Mouse (Mus musculus) c-Kit-positive CD71-positive TER-119-positive erythroid progenitor cells, embryonic 14.5 days (primary cell): ENCODE results near the gene Rimbp2.

Experiments used
- DNase-seq: peaks from one replicate; pipeline ENCODE4 v3.0.0-alpha.2; 2013; ENCODE audit warnings: low spot score

Rimbp2 gene

DNA sequence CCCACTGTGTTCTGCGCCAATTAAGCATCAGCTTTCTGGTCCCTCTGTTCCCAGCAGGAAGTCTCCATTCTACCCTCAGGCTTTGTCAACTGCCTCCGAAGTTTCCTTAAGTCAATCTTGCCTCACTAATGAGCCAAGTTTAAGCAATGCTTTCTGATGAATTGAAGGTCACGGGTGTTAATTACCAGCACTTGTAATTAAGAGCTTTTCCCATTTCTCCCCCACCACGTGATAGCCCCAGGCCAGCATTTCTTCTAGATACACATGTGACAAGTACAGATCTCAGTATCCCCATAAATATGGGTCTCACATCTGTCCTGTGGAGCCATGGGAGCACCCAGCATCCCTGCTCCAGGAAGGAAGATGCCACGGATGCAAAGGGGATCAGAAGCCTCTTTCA lies 20.5 kb downstream of the Rimbp2 start:
- no peak for DNase-seq

DNA sequence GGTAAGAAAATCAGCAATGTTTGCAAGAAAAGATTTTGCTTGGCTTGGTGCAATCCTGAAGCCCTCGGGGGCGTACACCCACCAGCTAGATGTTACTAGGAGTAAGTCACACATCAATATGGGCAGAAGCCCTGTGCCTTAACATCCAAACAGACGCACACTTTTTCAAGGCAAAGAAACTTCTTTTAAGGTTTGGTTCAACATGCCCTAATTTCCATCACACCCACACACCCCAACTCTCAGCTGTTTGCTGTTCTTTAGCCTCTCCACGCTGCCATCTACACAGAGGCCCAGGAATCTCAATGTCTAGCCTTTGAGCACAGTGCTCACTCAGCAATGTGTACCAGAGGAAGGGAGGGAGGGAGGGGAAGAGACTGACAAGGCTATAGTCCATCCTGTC lies 28.2 kb downstream of the Rimbp2 start:
- no peak for DNase-seq

DNA sequence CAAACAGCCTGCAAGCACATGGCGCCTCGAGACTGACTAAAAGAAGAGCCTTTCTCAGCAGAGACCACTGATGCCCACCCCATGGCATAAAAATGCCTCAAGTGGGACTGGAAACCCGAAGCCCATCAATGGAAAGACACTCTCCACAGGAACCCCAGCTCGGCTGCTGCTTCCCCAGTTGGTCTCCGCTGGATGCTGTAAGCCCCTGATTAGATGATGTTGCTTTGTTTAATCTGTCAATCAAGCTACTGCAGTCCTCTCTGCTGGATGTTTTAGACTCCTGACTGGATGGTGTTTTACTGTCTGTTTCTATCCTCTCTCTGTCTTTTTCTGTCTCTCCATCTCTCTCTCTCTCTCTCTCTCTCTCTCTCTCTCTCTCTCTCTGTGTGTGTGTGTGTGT lies 33.2 kb downstream of the Rimbp2 start:
- no peak for DNase-seq

DNA sequence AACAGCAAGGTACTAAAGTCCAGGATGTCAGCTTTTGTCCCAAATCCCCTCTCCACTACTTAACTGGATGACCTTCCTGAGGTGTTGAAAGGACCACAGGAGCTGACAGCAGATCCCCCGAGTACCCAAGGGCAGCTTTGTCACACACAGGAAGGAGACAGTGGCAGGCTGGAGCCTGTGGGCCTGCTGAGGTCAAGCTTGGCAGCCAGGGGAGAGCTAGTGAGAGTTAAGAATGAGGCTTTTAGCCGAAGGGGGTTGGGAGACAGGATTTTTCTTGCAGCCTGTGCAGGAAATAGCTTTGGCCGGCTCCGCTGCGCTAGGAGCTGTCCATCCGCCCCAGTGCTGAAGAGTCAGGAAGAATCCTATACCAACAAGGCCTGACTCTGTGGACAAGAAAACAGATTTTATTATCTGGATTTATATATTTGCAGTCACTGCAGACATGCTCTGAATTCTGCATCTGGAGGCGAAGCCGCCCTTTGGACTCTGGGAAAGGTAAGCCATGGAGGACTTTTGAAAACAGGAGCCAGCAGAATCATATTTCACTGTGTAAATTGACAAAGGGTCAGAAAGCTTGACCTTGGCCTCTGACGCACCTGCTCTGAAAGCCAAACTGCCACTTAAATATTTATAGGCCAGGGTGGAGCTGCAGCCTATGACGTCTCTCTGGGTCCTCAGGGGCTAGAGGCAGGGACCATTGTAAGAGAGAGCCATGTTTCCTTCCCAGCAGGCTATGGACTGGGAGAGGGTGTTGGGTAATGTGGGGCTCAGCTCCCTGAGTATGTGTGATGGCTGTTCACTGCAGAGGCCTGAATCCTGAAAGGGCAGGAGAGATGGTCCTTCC lies 35.9 kb downstream of the Rimbp2 start:
- DNase-seq: peak; percentile 2

DNA sequence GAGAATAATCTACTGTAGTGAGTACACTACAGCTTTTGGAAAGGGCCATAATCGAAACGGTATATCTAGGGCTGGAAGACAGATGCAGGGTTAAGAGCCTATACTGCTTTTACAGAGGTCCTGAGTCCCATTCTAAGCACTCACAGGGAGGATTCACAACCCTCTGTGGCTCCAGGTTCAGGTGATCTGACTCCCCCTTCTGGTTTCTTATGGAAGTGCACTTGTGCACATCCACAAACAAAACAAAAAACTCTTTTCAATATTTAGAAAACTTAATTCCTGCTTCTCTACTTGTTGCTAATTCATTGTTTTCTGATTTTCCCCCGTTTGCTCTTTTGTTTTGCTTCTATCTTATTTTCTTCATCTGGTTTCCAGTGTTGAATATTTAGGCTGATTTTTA lies 39.5 kb downstream of the Rimbp2 start:
- DNase-seq: no peak

DNA sequence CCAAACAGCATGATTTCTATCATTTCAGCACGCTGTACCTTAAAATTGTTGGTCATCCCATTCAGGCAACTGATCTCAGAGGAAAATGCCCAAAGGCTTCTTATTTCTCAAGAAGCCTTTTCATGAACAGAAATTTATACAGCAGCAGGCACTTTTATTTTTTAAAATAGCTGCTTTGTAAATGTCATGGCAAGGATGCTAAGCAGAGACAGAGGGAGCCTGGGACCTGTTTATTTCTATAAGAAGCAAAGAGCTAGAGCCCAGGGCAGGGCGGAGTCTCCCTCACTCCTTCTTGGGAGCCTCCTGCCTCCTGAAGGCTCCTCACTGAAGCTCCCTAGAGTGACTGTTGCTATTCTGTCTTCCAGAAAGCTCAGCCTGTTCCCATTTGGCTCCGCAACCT lies 40.9 kb downstream of the Rimbp2 start:
- no peak for DNase-seq

DNA sequence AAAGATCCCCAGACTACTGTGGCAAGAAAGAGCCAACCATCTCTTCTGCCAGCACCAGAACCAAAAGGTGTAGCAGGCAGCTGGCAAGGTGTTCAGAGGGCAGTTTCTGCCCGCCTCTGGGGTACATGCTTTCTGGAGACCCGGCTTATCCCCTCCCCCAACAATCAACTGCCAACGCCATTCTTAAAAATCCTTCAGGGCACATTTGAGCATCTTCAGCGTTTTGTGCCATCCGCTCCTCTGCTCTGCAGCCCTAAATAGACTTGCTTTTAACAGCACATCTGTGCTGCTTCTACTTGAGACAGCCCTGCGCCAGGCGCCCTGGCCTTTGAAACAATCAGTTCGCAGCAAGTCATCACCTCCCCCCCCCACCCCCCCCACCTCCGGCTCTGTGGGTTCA lies 41.7 kb downstream of the Rimbp2 start:
- DNase-seq: no peak

DNA sequence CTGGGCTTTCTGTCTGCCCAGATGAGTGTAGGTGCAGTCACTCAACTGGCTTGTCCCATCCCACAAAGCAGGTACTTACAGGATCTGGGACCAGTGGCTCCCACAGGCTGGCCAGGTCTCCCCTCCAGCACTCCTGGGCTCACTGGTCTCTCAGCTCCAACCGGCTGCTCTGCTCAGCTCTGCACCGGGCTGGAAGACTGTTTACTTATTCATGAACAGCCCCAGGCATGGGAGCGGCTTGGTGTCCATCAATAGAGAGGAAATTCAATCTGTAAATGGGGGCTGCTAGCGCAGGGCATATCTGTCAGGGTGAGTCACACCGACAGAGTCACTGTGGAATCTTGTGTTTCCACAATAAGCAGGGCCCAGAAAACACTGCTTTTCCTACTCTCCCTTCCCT lies 49.2 kb downstream of the Rimbp2 start:
- no peak for DNase-seq

DNA sequence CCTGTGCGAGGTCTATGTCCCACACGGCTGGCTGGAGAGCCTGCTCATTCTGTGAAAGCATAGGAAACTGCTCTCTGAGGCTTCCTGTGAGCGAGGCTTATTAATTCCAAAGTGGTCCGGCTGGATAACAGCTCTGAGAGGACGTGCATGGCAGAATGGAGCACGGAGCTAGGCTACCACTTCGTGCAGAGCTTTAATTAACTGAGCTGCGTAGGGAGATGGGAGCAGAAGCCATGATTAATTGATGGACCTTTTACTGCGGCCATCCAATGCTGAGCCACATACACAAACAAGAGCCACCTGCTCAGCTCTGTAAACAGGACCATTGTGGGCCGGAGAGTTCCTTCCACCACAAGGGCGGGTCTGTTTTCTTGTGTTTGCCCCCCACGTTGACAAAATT lies 50.2 kb downstream of the Rimbp2 start:
- DNase-seq: no peak

DNA sequence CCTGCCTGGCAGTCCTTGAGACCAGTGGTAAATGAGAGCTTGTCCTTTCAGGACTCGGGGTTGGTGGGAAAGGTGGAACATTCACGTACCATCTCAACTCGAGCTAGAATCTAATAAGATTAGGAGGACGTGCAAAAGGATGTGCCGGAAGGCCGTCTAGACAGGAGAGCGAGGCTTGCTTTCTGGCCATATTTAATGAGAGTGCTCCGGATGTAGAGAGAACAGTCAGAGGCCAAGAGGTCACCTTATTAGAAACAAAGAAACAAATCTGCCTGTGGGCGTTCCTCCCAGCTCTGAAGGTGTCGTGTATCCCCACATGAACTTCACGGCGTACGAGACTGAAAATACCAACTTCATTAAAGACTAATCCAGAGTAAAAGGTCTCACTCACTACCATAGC lies 53.3 kb downstream of the Rimbp2 start:
- no peak for DNase-seq

DNA sequence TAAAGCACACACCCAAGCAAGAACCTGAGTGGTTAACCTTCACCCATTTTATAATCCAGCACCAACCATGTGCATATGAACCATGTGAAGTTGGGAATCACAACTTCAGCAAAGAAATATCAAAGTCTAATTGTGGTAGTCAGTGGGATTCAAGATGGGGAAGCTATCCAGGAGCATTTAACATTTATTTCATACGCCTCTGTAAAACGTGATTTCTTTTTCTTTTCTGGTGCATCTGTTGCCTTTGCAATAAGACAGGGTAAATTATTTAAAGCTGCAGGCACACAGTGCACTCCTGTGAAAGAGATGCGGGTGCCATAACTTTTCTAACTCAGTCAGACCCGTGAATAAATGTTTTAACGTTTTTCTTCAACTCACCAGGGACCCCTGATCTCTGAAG lies 58.4 kb downstream of the Rimbp2 start:
- no peak for DNase-seq

DNA sequence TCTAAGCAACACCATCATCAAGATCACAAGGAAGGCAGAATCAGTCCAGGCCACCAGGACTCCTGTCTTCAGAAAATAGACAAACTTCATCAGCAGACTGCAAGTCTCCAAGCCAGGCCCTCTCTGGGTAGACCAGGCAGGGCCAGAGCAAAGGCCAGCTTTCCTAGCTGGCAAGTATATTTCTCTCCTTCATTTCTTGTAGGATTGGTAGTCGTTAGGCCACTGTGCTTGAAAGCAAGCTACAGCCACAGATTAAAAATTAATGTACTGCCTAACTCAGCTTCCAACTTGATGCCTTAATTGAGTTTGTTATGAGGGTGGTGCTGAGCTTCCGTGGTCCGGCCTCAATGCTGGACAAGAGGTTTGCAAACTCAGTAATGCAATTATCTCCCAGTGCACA lies 65.7 kb downstream of the Rimbp2 start:
- DNase-seq: no peak

DNA sequence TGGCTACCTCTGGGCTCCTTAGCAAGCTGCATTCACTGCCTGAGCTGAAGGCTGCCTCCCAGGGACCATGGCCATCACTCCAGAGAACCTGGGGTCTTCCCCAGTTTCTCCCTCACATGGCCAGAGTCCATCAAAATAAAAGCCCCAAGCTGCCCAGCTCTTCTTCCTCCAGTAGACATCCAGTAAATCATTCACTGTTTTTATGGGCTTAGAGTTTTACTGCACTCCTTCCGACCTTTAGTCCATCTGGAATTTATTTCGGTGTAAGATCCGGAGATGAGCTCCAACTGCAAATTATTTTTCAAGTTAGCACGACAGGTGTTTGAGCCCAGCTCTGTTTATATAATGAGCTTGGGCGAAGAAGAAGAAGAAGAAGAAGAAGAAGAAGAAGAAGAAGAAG lies 69.0 kb downstream of the Rimbp2 start:
- no peak for DNase-seq

DNA sequence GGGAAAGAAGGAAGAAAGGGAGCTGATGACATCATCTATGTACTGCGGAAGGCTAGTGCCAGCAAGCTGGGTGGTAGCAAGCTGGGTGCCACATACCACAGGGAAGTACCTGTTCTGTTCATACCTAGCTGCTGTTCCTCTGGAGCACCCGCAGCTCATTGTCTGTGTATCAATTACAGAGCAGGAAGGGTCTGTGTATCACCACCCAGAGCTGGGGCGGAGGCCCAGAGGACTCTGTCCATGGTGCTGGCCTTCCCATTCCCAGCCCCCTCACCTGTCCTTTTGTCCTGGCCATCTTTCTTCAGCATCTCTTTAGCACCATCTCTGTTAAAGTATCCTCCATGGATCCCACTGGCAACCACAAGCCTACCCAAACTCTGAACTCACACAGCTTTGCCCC lies 74.2 kb downstream of the Rimbp2 start:
- DNase-seq: no peak

DNA sequence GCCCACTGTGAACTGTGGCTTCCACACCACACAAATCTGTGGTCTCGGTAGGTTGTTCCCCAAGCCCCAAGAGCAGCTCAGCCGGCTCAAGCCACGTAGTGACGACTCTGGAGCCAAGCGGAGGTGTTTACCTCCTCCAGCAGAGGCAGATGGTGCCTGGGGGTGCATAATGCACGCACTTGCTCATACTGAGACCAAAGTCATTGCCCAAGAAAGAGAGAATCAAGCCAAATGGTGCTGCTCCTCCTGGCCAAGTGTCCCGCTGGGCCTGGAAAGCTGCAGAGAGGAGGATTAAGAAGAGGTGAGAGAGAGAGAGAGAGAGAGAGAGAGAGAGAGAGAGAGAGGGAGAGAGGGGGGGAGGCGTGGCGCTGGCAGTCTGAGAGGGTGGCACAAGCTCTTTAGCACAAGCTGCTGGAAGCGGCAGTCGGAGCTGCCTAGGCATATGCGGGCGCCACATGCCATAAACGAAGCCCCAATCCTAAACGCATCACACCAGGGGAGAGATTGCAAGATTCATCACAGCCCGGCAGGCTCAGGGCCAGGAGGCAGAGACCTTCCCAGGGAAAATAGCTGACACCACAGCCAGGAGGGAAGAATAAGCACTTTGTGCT lies 75.8 kb downstream of the Rimbp2 start:
- DNase-seq: no peak

DNA sequence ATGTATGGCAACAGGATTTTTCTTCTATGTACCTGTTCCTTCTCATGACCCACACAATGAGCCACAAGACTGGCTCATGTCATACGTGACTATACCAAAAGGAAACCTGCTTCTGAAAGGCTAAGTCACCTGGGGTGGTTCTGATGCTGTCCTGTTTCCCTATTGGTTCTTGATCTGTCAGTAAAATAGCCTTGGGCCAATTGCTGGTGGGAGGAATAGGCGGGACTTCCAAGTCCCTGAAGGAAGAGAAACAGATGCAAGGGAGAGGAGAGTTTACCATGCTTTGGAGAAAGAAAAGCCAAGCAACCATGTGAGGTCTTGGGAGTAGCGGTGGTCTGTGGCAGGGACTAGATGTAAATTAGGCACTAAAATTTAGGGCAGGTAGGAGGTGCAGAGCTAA lies 81.6 kb downstream of the Rimbp2 start:
- DNase-seq: no peak

DNA sequence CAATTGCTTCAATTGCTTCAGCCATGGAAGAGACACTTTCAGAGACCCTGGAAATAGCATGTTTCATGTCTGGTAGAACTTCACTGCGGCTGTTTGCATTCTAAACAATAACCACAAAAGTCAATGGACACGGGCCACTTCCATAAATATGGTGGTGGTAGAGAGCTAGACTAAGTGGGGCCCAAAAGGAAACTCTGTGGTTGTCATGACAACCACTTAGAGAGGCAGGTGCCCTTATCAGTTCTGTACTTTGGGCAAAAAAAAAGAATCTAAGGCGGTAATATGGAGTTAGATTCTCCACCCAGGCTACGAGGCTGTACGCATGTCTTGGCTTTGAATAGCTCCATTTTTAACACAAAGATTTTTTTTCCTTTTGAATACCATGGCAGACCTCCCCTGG lies 86.5 kb downstream of the Rimbp2 start:
- DNase-seq: no peak

DNA sequence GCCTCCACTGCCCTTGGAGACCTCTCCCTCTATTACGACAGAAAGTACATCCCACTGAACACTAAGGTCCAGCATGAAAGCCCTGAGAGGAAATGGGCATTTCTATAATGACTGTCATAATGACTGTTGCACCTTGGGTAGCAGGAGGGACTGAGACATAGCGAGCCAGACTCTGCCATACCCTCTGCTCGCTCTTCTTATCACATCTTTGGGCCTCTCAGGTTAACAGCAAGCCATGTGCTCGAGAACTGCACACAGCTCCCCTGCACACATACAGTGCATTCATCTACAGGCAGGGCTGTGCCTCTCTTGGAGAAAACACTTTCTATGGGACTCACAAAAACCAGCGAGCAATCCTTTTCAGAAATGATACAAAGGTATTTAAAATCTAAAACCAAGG lies 87.0 kb downstream of the Rimbp2 start:
- no peak for DNase-seq

DNA sequence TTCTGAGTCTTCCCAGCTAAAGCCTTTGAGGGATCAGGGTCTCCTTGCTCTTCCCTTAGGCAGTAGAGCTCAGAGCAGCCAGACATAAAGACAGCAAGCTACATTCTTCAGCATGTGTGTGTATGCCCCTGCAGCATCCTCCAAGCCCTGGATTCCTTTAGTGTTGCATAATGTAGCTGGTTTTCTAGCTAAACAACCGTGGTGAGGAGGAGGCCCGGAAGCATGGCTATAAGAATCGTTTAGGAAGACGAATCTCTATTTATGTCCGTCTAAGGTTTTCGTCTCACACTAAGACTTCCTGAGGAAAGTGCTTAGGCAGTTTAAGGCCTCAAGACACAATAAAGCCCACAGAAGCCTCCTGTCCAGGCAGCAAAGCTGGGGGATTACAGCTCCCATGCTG lies 89.8 kb downstream of the Rimbp2 start:
- DNase-seq: no peak

DNA sequence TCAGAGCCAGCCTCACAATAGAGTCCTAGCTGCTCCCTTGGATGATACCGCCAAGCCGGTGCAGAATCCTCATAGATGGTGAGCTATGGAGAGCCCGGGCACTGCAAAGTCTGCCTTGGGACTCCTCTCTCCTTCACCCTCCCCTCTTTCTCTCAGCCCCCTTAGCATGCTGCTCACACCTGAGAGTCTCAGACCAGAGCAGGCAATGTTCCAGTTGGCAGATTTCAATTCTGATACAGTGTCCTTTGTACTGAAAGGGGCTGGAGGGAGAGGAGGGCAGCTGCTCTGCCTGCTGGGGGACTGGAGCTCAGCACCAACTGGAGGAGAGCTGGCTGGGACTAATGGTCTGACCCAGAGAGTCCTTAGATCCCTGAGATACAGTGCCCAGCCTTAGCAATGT lies 92.4 kb downstream of the Rimbp2 start:
- DNase-seq: no peak

DNA sequence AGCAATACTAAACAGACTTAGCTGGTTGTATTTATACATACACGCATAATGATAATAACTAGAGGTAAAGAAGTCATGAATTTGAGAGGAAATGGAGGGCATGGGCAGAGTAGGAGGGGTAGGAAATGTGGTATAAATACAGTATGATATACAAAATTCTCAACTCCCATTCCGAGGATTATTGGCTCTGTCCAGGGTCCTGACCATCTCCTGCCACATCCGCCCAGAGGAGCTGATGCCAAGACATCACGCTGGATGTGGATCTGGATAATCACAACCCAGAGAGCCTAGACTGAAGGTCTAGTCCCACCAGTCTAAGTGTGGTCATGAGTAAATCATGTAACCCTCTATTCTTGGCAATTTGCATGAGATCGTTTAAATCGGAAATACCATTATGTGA lies 100.5 kb downstream of the Rimbp2 start:
- DNase-seq: no peak

DNA sequence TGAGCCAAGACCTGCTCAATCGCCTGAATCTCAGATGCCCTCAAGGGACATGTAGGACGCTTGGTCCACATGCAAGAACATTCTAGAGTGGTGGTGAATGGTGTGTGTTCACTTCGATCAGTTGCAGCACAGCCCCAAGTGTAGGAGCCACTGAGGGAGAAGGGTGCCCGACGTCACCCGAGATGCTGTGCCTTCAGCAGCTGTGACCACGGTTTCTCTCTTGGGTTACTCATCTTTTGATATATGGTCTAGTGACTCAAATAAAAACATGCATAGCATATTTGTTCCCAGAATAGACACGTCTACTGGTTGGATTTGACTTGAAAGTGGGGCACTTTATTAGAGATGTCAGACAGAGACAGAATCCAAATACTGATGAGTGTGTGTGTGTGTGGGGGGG lies 105.5 kb downstream of the Rimbp2 start:
- no peak for DNase-seq

DNA sequence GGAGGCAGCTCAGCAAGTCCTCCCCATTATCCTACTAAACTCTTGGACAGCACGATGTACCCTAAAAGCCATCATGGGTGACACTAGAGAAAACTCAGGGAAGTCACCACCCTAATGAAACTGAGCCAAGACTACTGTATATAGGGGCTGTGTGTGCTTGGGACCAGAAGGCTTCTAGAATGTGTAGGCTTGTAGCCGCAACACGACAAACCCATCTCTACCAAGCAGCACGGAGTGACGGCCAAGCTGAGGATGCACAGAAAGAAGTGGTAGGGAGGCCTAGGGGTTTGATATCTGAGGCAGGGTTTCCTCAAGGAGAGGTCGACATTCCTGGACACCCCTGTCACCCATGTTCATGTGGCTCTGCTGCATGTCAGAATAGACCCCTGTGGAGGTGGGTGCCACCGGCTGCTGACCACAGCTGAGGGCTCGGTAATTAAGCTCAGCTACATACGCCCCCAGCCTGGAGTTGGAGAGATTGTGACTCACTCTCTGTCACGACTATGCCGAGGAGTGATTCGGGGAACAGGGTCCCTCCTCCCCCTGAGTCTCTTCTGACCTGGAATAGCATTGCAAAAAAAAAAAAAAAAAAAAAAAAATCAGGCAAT lies 106.7 kb downstream of the Rimbp2 start:
- no peak for DNase-seq

DNA sequence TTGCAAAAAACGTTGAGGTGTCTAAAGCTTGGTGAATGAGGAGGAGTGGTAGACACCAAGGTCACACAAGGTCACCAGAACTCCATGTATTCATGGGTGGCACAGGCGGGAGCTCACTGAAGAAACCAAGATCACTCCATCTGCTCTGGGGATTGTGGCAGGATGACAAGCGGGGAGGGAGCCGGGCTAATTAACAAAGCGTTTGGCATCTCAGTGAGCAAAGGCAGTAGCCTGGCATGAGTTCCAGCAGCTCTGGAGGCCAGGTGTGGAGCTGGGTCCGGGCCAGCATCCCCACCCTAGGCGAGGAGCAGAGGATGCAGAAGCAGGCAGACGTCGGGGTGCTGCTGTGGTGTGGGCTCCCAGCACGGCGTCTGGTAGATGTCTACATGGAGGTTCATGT lies 108.3 kb downstream of the Rimbp2 start:
- DNase-seq: no peak
